Mouse (Mus musculus) WW6 (cell line): Measurements from ENCODE around the gene Ano8.

Source experiments
- DNase-seq: peaks from one replicate; pipeline ENCODE4 v3.0.0-alpha.2; 2013; ENCODE audit warnings: low read depth, low spot score

Gene Ano8

DNA sequence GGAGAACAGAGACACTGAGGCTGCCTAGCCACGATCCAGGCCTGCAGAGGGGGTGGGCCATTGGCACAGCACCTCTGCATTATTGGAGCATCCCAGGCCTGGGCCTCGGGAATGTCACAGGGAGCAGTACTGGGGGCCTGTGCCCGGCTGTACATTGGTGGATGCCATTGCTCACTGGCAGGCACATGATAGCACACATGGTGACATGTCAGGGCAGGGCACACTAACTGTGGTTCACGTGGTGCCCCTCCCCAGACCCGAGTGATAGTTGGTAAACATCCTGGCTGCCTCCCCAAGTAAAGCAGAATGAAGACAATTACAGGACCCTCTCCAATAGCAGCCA, 14.9 kb downstream of the Ano8 start:
- no peak for DNase-seq

DNA sequence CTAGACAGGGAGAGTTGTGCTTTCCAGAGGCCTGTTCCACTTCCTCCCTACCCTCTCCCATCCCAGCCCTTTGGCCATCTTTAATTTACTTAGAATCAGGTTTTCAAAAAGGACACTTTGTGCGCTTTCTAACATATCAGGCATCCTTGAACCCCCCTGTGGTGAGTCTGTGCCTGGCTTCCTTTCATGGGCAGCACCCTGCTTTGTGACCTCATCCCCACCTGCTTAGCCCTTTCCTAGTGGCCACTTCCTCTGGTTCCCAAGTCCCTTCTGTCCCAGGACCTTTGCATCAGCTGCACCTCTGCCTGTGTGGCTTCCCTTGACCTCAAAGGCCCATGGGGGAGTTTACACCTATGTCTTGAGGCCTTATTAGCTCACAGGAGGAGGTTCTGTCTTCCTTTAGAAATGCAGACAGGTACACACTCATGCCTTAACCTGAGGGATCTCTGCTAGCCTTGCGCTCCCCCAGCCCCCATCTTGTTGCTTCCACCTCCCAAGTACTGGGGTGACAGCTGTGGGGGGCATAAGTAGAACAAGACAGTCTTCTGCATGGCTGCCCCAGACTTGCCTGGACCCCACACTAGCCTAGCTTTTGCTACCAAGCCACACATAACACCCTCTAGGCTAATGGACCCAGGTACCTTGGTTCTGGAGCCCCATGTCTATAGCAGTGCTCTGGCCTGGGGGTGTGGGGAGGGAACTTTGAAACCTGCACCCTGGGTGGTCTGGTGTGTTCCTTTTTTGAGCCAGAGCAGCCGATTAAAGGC, 15.4 kb downstream of the Ano8 start:
- DNase-seq: no peak

DNA sequence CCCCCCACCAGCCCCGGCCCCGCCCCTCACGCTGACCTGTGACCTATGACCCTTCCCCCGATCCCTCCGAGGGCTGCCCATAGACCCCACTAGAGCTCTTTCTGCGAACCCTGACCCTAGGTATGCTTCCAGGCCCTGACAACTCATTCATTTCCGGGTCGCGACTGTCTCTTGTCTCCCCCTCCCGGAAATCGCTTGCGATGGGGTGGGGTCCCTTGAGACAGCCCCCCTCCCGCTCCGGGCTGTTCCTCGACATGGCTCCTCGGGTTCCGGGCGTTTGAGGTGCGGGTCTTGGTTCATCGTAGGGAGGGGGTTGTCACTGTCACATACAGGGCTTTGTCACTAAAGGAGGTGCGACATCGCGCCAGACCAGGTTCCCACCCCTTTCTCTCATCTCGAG, 16.4 kb downstream of the Ano8 start:
- DNase-seq: no peak

DNA sequence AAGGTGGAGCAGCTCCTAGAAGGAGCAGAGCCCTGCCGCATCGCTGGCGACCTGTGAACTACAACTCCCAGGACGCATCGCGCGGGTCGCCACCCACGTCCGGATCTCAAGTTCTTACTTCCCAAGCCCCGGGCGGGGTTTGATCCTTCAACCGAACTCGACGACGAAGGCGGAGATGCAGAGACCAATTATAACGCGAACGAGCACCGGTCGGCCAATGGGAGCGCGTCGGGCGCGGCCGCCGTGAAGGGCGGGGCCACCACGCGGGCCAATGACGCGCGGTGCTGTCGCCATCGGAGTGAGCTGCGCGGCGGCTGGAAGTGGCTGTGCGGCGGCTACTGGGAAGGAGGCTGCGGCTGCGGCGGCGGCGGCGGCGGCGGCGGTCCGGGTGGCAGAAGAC, 16.8 kb downstream of the Ano8 start, which contains the start of gene Dda1:
Dda1 (plus strand) TSS at position 284 of the 400 bp plus-strand sequence.
- DNase-seq: peak; percentile 100

DNA sequence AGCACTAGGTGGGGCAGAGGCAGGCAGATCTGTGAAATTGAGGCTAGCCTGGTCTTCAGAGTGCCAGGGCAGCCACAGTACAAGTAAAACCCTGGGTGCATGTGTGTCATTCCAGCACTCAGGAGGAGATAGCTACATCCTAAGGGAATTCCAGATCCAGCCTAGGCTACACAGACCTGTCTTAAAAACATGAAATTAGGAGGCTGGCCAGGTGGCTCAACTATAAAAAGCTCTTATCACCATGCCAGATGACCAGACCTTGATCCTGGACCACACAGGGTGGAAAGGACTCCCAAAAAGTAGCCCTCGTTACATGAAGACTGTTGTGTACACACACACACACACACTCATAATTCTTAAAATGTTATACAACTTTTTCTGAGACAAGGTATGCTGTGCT, 17.8 kb downstream of the Ano8 start:
- DNase-seq: no peak

DNA sequence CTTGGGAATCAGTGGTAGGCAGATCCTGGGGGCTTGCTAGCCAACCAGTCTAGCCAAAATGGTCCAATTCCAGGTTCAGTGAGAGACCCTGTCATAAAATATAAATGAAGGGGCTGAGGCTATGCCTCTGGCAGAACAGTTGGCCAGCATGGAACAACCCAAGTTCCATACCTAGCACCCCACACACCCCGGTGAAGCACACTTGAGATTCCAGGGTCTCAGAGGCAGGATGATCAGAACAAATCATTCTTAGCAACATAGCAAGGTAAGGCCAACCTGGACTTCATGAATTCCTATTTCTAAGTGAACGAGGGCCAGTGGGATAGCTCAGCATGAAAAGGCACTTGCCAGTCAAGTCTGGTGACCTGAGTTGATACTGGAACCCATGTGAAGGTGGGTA, 18.6 kb downstream of the Ano8 start:
- DNase-seq: no peak

DNA sequence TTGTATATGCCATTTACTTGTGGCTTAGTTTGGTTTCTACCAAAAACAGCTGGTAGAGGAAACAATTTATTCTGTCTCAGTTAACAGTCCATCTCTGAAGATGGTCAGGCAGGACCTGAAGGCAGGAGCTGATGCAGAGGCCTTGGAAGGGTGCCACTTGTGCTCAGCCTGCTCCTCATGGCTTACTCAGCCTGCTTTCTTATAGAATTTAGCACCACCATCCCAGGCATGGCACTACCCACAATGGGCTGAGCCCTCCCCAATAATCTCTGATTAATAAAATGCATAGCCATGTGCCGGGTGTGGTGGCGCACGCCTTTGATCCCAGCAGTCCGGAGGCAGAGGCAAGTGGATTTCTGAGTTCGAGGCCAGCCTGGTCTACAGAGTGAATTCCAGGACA, 19.6 kb downstream of the Ano8 start:
- no peak for DNase-seq

DNA sequence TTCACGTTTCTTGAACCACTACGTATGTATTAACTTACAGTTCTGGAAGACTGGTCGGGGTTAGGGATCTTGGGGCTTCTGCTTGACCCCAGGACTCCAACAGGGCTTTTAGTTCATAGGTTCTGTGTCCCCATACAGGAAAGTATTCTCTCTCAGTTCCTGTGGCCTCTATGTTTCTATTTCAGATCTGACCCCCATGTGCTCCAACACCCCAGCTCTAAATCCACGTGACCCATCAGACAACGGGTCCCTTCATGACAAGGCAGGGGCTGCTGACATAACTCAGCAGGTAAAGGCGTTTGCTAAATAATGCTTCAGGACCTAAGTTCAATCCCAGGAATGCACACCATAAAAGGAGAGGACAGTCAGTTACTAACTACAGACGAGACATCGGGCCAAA, 20.0 kb downstream of the Ano8 start:
- no peak for DNase-seq

DNA sequence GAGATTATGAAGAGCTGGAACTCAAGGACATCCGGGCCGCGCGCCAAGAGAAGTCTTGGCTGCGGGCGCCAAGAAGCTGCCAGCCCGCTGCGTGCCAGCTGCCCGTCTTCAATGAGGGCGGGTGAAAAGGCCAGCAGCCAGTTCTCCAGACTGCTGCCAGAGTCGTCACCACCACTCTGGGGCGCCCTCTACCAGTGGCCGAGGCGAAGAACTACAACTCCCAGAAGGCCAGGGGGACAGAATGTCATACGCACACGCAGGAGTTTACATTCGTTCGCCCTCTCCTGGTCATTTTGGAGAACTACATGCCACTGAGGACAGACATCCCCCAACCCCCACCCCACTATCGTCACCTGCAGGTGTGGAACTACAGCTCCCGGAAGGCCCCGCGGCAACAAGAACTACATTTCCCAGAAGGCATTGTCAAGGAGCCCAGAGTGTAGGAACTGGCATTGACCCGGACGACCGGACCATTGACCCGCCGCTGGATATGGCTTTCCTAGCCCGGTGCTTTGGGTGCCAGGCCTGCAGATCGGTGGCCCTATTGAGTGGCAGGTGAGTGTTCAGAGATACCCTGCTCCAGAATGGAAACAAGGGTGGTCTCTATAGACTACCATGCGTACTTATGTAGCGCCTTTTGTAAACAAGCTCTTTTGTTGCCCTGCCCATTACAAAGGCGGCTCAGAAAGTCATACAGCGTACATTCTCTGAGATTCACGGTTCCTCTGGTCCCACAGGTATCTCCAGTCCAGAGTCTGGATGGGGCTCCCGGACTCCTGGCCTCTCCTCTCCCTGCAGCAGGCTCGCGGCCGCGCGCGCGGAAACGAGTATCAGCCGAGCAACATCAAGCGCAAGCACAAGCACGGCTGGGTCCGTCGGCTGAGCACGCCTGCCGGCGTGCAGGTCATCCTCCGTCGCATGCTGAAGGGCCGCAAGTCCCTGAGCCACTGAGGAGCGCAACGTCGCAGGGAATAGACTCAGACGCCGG, 21.0 kb downstream of the Ano8 start, which contains the start of gene Mrpl34:
Mrpl34 (plus strand) TSS at position 447 of the 988 bp plus-strand sequence.
- DNase-seq: peak; percentile 99

DNA sequence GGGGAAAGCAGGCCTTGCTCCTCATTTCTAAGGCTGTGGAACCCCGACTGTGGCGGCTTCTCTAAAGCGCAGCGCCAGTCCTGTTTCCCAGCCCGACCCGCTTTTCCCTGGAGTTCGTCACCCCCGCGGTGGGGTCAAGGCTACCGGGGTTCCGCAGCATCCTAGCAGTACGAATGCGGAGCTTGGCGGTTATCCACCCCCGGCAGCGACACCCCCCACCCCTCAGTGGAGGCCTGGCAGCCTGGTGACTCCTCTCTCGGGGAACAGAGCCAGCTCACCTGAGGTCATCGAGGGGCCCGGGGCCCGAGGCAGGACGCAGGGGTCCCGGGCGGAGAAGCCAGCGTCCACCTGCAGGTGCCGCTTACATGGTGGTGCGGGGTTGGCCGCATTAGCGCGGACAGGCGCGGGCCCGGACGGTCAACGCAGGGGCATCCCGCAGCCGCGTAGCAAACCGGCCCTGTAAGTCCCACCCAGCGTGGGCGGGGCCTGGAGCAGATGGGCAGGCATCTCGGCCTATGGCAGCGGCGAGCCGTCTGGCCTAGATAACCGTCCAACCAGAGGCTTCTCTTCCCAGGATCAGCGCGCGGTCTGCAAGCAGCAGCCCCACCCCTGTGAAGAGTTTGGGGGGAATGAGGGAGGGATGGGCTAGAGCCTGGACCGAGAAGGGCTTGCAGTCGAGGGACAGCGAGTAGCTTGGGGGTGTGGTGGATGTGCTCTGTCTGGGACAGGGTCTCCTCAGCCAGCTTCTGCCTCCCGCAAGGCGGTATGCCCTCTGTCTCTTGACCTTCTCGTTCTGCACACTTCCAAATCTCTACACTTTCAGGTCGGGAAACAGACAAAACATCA, 22.4 kb downstream of the Ano8 start, which contains the start of gene Abhd8:
Abhd8 (minus strand) TSS at position 468 of the 846 bp plus-strand sequence.
- DNase-seq: peak; percentile 84

DNA sequence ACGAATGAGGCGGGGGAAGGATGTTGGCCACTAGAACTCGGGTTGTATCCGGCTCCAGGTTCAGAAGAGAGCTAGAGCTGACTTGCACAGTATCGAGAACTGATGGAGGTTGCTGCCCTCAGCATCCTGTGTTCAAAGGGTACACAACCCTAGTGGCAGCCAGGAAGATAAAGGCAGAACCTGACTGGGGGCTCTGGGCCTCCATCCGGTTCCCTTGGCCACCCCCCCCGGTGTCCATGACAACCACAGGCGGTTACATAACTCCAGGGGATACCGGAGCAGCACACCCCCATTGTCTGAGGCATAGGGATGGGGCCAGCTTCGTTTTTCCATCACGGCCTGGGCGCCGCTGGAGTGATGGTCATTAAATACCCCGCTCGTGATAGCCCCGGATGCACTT, 23.0 kb downstream of the Ano8 start:
- no peak for DNase-seq

DNA sequence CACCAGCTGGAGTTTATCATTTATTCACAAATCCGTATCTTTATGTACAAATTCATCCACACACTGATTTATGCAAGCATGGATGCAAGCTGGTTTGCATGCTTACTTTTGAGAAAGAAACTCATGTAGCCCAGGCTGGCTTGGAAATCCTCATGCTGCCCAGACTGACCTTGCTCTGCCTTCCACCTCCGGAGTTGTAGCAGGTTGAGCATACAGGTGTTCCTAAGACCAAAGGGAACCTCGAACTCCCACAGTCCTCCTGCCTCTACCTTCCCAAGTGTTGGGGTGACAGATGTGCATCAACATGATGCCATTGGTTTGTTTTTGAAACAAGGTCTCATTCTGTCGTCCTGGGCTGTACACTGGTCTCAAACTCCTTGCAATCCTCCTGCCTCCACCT, 23.6 kb downstream of the Ano8 start:
- DNase-seq: no peak

DNA sequence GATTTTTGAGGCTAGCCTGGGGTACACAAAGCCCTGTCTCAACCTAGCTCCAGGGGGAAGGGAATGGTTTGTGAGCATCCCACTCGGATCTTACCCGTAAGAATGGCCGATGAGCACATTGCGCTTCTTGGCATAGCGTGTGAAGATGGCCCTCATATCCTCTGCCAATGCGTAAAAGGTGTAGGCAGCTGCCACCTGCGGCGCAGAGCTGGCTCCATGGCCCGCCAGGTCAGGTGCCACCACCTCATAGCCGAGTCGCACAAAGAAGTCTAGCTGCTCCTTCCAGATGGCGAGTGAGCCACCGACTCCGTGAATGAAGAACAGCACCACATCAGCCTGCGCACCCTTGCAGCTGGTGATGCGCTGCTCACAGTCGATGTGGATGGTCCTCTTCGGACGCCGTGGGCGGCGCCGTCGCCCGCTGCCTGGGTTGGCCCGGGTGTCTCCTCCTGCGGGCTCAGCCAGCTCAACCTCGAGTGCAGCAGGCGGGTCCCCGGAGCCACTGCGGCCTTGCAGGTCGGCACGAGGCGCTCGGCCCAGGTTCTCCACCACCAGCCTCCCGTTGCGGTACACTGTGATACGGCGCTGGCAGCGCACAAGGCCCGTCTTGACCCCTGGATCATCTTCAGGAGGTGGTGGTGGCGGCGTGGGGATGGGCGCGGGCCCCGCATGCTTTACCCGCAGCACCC, 24.5 kb downstream of the Ano8 start:
- DNase-seq: no peak

DNA sequence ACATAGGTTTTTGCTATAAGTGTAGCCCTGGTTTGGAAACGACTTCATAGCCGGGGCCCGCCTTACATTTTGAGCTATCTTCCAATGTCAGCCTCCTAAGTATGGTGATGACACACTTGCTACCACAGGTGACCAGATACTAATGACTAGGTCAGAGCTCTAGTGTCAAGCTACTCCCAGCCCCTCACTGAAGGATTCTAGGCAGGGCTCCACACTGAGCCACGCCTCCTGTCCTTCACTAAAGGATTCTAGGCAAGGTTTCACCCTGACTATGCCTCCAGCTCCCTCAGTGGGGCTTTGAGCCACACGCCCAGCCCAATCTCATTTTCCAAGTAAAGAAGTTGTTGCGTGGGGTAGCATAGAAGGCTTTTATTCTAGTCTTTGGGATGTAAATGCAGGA, 25.0 kb downstream of the Ano8 start:
- no peak for DNase-seq

DNA sequence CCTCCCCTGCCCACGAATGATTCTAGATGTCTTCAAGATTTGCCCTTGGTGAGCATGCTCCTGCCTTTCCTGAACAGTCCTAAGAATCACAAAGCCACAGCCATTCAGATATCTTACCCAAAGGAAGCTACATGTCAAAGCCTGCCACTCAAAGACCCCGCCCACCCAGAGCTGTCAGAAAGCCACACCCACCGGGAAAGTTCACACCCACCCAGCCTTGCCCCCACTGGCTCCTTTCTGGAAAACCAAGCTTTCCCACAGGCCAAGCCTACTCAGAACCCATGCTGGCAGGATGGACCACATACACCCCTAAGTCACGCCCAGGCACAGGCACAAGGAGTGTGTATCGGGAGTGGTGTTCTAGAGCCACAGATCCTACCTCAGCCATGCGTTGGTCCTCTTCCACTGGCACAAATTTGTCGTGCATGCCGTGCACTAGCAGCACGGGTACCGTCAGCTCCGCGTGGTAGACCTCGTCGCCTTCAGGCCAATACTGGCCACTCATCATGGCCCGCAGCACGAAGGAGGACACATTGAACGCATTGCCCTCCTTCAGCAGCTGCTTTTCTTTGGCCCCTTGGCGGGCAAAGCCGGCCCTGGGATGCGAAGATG, 28.0 kb downstream of the Ano8 start:
- no peak for DNase-seq

DNA sequence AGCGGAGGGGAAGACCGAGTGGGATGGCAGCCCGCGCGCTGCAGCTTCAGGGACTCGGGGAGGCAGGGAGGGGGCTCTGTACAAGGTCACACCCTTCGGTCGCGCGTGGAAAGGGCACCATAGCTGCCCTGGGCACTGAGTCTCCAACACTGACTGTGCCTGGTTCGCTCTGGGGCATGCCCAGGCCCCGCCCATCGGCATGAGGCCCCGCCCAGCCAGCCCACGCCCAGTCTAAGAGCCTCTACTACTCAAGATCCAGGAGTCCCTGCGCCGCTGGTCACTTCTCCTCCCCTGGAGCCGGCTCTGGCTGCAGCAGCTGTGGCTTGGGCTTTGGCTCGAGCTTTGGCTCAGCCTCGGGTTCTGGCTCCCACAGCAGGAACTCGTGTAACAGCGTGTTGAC, 28.9 kb downstream of the Ano8 start:
- DNase-seq: no peak

DNA sequence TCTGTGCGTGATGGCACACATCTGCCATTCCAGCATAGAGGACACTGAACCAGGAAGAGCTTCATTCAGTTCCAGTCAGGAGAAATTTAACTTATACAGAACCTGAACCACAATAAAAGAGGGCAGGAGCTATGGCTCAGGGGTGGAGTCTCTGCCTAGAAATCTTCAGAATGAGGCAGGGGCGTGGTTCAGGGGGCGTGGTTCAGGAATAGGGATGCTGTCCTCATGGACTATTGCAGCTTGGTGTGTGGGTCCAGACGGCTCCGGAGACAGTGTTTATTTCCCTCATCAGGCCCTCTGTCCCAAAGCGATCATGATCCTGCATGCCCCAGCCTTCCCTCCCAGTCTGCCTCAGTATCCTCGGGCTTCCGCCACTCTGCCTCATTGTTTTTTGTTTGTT, 31.1 kb downstream of the Ano8 start:
- no peak for DNase-seq

DNA sequence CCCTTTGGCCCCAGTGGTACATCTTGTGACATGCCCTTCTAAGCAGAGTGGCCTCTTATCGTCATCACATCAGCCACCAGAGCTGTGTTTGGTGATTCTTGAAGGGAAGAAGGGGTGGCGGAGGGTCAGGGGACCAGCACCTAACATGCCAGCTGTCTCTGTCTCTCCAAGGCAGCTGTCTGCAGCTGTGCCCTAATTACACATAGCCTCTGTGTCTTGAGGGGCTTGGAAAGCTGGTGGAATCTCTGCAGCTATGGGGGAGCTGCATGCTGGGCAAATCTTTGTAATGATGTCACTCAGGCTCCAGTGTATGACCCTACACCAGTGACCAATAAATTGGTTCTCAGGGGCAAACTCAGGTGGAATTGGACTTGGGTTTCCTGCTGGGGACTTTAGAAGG, 33.1 kb downstream of the Ano8 start:
- no peak for DNase-seq

DNA sequence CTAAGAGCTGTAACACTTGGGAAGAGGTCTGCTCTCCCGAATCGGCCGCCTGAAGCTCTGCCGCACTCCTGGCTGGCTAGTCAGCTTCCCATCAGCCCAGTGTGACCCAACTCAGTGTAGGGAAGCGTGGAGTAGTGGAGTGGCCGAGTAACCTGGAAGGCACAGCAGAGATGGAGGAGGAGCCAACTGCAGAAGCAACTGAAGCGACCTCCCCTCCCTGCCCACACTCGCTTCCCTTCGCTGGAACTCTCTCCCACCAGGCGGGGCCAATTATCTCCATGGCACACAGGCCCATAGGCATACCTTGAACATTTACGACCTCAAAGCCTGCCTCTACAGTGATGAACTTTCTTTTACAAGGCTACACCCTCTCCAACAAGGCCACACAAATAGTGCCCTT, 34.0 kb downstream of the Ano8 start:
- no peak for DNase-seq

DNA sequence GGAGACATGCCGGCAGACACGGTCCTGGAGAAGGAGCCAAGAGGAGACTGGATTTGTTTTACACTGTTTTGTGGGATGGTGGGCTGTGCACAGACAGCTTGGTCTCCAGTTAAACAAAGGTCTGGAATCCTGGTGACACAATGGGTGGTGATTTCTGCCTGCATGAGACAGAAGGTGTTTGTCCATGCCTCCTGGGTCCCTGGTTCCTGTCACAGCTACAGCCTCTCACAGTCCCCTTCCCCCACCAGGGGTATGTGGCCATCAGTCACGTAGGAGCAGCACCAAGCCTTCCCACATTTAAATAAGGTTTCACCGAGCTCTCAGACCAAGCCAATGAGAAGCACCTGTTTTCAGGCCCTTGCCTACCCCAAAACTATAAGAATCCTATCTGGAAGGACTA, 34.4 kb downstream of the Ano8 start:
- DNase-seq: no peak

DNA sequence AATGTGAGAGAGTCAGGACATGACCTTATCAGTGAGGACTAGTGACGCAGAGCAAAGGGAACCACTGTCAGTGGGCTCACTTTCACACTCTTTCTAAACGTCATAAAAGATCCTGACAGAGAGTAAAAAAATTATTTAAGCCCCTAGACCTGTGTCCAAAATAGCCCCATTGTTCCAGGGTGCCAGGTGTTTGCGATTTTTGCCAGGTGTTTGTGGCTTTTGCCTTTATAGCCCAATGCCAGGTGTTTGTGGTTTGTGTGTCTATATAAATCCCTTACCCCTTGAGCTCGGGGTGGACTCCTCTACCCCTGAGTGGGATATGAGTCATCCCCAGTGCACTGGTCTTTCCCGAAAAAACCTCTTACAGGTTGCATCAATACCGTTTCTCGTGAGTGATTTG, 40.7 kb downstream of the Ano8 start:
- no peak for DNase-seq
